Mouse (Mus musculus) bone marrow macrophage, adult 2 months (primary cell): ENCODE results near the gene Borcs7.

Experiments
- CTCF ChIP-seq: IDR thresholded peaks from 2 replicates; pipeline ENCODE4 v1.5.1; 2012; ENCODE audit warnings: low read depth, mild to moderate bottlenecking, low read length, moderate library complexity
- POLR2A ChIP-seq: IDR thresholded peaks from 2 replicates; pipeline ENCODE4 v1.6.1; 2012; ENCODE audit warnings: mild to moderate bottlenecking, low read depth, low read length, borderline replicate concordance

GRCm38 (mm10) chr19:46747799-46748198 is 58.1 kb downstream of the Borcs7 start:
- TF ChIP-seq POLR2A (no peak), CTCF (no peak)
